Mouse (Mus musculus): ENCODE measurements around the gene Ddc.

DNA sequence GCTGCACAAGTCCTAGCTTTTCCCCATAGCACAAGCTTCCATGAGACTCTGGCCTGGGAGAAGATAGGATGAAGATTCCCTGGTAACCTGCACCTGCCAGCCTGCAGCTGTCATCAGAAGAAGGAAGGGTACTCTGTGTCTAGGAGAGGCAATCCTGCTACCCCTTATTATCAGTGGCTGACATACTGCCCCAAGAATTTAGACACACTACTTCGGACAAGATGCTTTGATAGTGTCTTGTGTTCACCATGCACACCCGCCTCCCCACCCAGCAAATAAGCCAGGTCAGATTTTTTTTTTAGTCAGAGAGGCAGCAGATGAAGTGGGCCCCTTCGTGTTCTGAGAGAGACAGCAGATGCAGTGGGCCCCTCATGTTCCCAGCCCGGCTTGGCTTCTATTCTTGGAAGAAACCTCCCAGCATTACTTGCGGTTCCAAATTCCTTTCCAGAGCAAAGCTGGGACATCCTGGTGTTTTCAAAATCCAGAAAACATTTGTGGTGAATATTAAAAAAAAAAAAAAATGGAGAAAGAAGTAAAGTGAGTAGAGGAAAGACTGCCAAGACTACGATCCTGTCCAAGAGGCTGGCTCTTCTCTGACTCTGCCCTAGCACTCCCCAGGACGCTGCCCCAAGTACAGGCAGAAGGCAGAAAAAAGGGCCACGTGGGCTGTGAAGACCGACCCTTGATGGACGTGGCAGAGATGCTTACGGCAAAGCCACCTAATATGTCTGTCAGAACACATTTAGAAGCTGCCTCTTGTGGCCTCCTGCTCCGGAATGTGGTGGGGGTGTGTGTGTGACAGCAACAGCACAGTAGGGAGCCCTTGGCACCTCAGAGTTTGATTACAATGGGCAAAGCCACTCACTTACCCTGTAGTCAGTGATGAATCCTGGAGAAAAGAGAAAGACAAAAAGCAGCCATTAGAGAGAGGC, 73.7 kb downstream of the Ddc start:
- TF ChIP-seq CTCF (IDR thresholded peaks at IDR 0.05; ENCODE audit: insufficient read depth, low read depth, low read length), result no peak
- TF ChIP-seq POLR2A (IDR thresholded peaks at IDR 0.05; ENCODE audit: insufficient read depth, low read depth, low read length), result no peak
